Mouse (Mus musculus): ENCODE measurements around the gene Zfp872. TPM values are rescaled to one million over a fixed set of nuclear protein-coding genes. Genes with fewer than 3 reads are reported as not detected.

Gene Zfp872
- 0.02 and 0.05 TPM in 2 replicates for polyA plus RNA-seq (2012; rRNA removed)

DNA sequence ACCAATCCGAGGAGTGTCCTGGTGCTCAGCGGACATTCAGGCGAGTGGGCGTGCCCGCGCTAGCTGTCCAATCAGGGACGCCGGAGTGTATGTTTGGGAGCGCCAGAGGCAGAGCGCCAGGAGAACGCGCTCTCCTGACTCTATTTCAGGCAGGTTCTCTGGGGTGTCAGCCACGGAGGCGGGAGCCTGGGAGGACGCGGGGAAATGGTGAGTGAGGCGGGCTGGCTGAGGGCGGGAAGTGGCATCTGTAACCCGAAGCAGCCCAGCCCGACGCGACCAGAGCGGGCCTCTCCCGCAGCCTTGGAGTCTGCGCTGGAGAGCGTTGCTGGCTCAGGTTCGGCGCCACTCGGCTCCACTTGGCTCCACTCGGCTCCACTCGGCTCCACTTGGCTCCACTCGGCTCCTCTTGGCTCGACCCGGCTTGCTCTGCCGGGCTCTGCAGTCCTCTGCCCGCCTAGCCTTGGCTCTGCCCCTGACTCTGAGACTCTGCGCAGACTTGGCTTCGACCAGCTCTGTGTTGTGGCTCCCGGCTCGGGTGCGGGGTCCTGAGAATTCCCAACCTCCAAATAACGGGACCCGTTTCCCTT lies at the start of gene Zfp872:
Zfp872 (plus strand) TSS at position 66 of the 587 bp plus-strand sequence.

GRCm38 (mm10) chr9:22156497-22157245 lies 31.2 kb upstream of the Zfp872 start, which contains the start of gene Pigyl:
Pigyl (plus strand) TSS chr9:22156846.

DNA sequence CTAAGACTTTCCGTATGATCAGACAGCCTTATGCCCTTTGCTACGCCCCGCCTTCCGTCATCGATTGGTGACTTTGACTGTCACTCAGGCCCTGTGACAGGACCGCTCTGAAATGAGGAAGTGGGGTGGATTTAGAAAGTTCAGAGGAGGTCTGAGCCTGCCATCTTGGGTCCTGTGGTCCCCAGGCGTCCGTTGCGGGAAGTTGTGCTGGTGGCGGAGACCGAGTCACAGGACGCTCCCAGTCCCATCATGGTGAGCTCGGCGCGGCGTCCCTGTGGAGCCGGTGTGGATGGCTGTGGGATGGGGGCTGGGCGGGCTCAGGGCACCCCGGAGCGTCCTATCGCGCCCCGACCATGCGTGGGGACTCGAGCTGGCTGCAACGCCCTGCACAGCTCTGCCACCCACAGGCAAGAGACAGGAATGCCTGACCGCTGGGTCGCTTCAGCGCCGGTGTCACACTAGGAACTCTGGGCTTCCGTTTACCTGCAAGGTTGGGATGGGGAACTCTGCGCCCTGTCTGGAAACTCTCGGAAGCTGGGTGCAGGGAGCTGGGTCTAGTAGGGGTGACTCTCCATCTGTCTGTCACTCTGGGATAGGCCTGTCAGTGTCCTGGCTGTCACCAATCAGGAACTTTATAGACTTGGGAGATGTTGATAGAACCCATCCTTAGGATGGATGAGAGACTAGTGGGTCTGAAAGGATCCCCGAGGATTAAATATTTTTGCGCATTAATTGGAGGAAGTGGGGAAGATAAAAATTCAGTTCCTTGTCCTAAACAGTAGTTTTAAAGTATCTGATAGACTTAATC lies 37.9 kb downstream of the Zfp872 start, which contains the start of gene Zfp809:
Zfp809 (plus strand) TSS at position 134 of the 808 bp plus-strand sequence.

Other genes starting within 250 kb of the Zfp872 start
- 1.2 and 1.4 TPM in 2 replicates for gene Swsap1, start 232.3 kb upstream of the Zfp872 start, polyA plus RNA-seq (2012; rRNA removed)
- 117 and 141 TPM in 2 replicates for gene Epor, start 224.6 kb upstream of the Zfp872 start, polyA plus RNA-seq (2012; rRNA removed)
- 0.10 TPM in 2 replicates for gene Rgl3, start 198.6 kb upstream of the Zfp872 start, polyA plus RNA-seq (2012; rRNA removed)
- 0.05 and 0.06 TPM in 2 replicates for gene Ccdc151, start 185.5 kb upstream of the Zfp872 start, polyA plus RNA-seq (2012; rRNA removed)
- gene Prkcsh, start 185.3 kb upstream of the Zfp872 start, polyA plus RNA-seq (2012; rRNA removed): 41.7 and 46.6 TPM in 2 replicates
- 0.01 and 0.03 TPM in 2 replicates for gene Elavl3, start 136.1 kb upstream of the Zfp872 start, polyA plus RNA-seq (2012; rRNA removed)
- gene Gm49318, start 116.8 kb upstream of the Zfp872 start, polyA plus RNA-seq (2012; rRNA removed): not detected in 2 replicates
- 7.3 and 7.9 TPM in 2 replicates for gene Zfp653, start 116.7 kb upstream of the Zfp872 start, polyA plus RNA-seq (2012; rRNA removed)
- gene Ecsit, start 102.7 kb upstream of the Zfp872 start, polyA plus RNA-seq (2012; rRNA removed): 13.1 and 15.4 TPM in 2 replicates
- 0.12 and 0.29 TPM in 2 replicates for gene Cnn1, start 88.9 kb upstream of the Zfp872 start, polyA plus RNA-seq (2012; rRNA removed)
- 52.9 and 66.3 TPM in 2 replicates for gene Elof1, start 70.9 kb upstream of the Zfp872 start, polyA plus RNA-seq (2012; rRNA removed)
- 160 and 181 TPM in 2 replicates for gene Acp5, start 52.4 kb upstream of the Zfp872 start, polyA plus RNA-seq (2012; rRNA removed)
- 29.2 and 32.3 TPM in 2 replicates for gene Pigyl, start 31.2 kb upstream of the Zfp872 start, polyA plus RNA-seq (2012; rRNA removed)
- gene Zfp809, start 37.6 kb downstream of the Zfp872 start, polyA plus RNA-seq (2012; rRNA removed): 5.2 and 5.7 TPM in 2 replicates
- 0.76 and 0.81 TPM in 2 replicates for gene Zfp599, start 71.8 kb downstream of the Zfp872 start, polyA plus RNA-seq (2012; rRNA removed)
- 1.9 and 2.4 TPM in 2 replicates for gene Zfp810, start 119.6 kb downstream of the Zfp872 start, polyA plus RNA-seq (2012; rRNA removed)
- gene Anln, start 201.1 kb downstream of the Zfp872 start, polyA plus RNA-seq (2012; rRNA removed): 20.1 and 23.2 TPM in 2 replicates
- 0.98 and 1.1 TPM in 2 replicates for gene 9530077C05Rik, start 223.4 kb downstream of the Zfp872 start, polyA plus RNA-seq (2012; rRNA removed)

Data from liver, embryonic 14 days (tissue).